Mouse (Mus musculus): ENCODE measurements at regions not wholly inside any gene's neighbourhood (a gene's known extent, or its start where the extent isn't known, plus 50 kb on each side); places are given as distances from the start of the nearest gene placed in this dataset.

GRCm38 (mm10) chr7:67457898-67458297, 85.2 kb upstream of the Mef2a start:
- Histone ChIP-seq H3K36me3 (ENCODE audit: control insufficient read depth, insufficient read depth) (no peaks in the 10 kb centered on the region), H3K27me3 (ENCODE audit: control insufficient read depth, insufficient read depth, insufficient read length) (no peaks in the 10 kb centered on the region), H3ac (ENCODE audit: control insufficient read depth, insufficient read length, low read depth) (no peak overlapping the region), H3K79me2 (ENCODE audit: control insufficient read depth, insufficient read depth) (no peaks in the 10 kb centered on the region), H3K79me3 (ENCODE audit: low read depth) (no peaks in the 10 kb centered on the region), H3K4me3 (ENCODE audit: insufficient read depth, poor library complexity, severe bottlenecking) (no peak overlapping the region)
- TF ChIP-seq CEBPB (IDR thresholded peaks at IDR 0.05; ENCODE audit: low read depth) = no peak
- TF ChIP-seq USF1 (IDR thresholded peaks at IDR 0.05; ENCODE audit: low read depth) = no peak
- TF ChIP-seq MYOG (IDR thresholded peaks at IDR 0.05; ENCODE audit: control insufficient read depth, extremely low read depth, insufficient read length) = no peak
- no peak for TF ChIP-seq MYOD1 (IDR thresholded peaks at IDR 0.05; ENCODE audit: control insufficient read depth, insufficient read length, low read depth)
- no peak for TF ChIP-seq MAX (IDR thresholded peaks at IDR 0.05)
- TF ChIP-seq FOSL1 (IDR thresholded peaks at IDR 0.05; ENCODE audit: insufficient read depth, low read length, poor library complexity, severe bottlenecking) = no peak

- H3K27me3 ChIP-seq (ENCODE audit: control insufficient read depth, insufficient read depth, insufficient read length) = no peaks in the 10 kb centered on the region
- TF ChIP-seq CTCF (IDR thresholded peaks at IDR 0.05; ENCODE audit: control insufficient read depth, insufficient read depth, insufficient read length) (no peak), MYOD1 (IDR thresholded peaks at IDR 0.05; ENCODE audit: control insufficient read depth, insufficient read length, low read depth) (no peak), MYOG (IDR thresholded peaks at IDR 0.05; ENCODE audit: control insufficient read depth, extremely low read depth, insufficient read length) (no peak), USF1 (IDR thresholded peaks at IDR 0.05; ENCODE audit: low read depth) (no peak), FOSL1 (IDR thresholded peaks at IDR 0.05; ENCODE audit: insufficient read depth, low read length, poor library complexity, severe bottlenecking) (no peak), MAX (IDR thresholded peaks at IDR 0.05) (no peak), CEBPB (IDR thresholded peaks at IDR 0.05; ENCODE audit: low read depth) (no peak)
- H3K4me3 ChIP-seq (ENCODE audit: insufficient read depth, poor library complexity, severe bottlenecking) = no peak overlapping the region
- H3K79me3 ChIP-seq (ENCODE audit: low read depth) = no peaks in the 10 kb centered on the region
- no peak overlapping the region for H3ac ChIP-seq (ENCODE audit: control insufficient read depth, insufficient read length, low read depth)
- no peaks in the 10 kb centered on the region for H3K79me2 ChIP-seq (ENCODE audit: control insufficient read depth, insufficient read depth)
- H3K36me3 ChIP-seq (ENCODE audit: control insufficient read depth, insufficient read depth) = no peaks in the 10 kb centered on the region
Observed at GRCm38 (mm10) chr7:67456015-67456414, 83.4 kb upstream of the Mef2a start.

- Histone ChIP-seq H3K27me3 (ENCODE audit: control insufficient read depth, insufficient read depth, insufficient read length) (no peaks in the 10 kb centered on the region), H3K79me2 (ENCODE audit: control insufficient read depth, insufficient read depth) (no peaks in the 10 kb centered on the region), H3K4me3 (ENCODE audit: insufficient read depth, poor library complexity, severe bottlenecking) (no peak overlapping the region), H3ac (ENCODE audit: control insufficient read depth, insufficient read length, low read depth) (no peak overlapping the region), H3K79me3 (ENCODE audit: low read depth) (no peaks in the 10 kb centered on the region), H3K36me3 (ENCODE audit: control insufficient read depth, insufficient read depth) (no peaks in the 10 kb centered on the region)
- TF ChIP-seq MYOD1 (IDR thresholded peaks at IDR 0.05; ENCODE audit: control insufficient read depth, insufficient read length, low read depth) (no peak), CTCF (IDR thresholded peaks at IDR 0.05; ENCODE audit: control insufficient read depth, insufficient read depth, insufficient read length) (no peak), FOSL1 (IDR thresholded peaks at IDR 0.05; ENCODE audit: insufficient read depth, low read length, poor library complexity, severe bottlenecking) (no peak), MYOG (IDR thresholded peaks at IDR 0.05; ENCODE audit: control insufficient read depth, extremely low read depth, insufficient read length) (no peak), USF1 (IDR thresholded peaks at IDR 0.05; ENCODE audit: low read depth) (no peak), CEBPB (IDR thresholded peaks at IDR 0.05; ENCODE audit: low read depth) (no peak), MAX (IDR thresholded peaks at IDR 0.05) (no peak)
Observed at GRCm38 (mm10) chr7:67454458-67454857, 81.8 kb upstream of the Mef2a start.

GRCm38 (mm10) chr7:67451157-67451793, 78.6 kb upstream of the Mef2a start:
- H3K4me3 ChIP-seq (ENCODE audit: insufficient read depth, poor library complexity, severe bottlenecking) = no peak overlapping the region
- H3K79me3 ChIP-seq (ENCODE audit: low read depth) = no peaks in the 10 kb centered on the region
- no peaks in the 10 kb centered on the region for H3K79me2 ChIP-seq (ENCODE audit: control insufficient read depth, insufficient read depth)
- no peak overlapping the region for H3ac ChIP-seq (ENCODE audit: control insufficient read depth, insufficient read length, low read depth)
- H3K36me3 ChIP-seq (ENCODE audit: control insufficient read depth, insufficient read depth) = no peaks in the 10 kb centered on the region
- H3K27me3 ChIP-seq (ENCODE audit: control insufficient read depth, insufficient read depth, insufficient read length) = no peaks in the 10 kb centered on the region
- TF ChIP-seq USF1 (IDR thresholded peaks at IDR 0.05; ENCODE audit: low read depth) (no peak), MYOD1 (IDR thresholded peaks at IDR 0.05; ENCODE audit: control insufficient read depth, insufficient read length, low read depth) (no peak), FOSL1 (IDR thresholded peaks at IDR 0.05; ENCODE audit: insufficient read depth, low read length, poor library complexity, severe bottlenecking) (no peak), CEBPB (IDR thresholded peaks at IDR 0.05; ENCODE audit: low read depth) (no peak), CTCF (IDR thresholded peaks at IDR 0.05; ENCODE audit: control insufficient read depth, insufficient read depth, insufficient read length) (no peak), MYOG (IDR thresholded peaks at IDR 0.05; ENCODE audit: control insufficient read depth, extremely low read depth, insufficient read length) (no peak), MAX (IDR thresholded peaks at IDR 0.05) (no peak)

- Histone ChIP-seq H3K36me3 (ENCODE audit: control insufficient read depth, insufficient read depth) (no peaks in the 10 kb centered on the region), H3K79me2 (ENCODE audit: control insufficient read depth, insufficient read depth) (no peaks in the 10 kb centered on the region), H3K27me3 (ENCODE audit: control insufficient read depth, insufficient read depth, insufficient read length) (no peaks in the 10 kb centered on the region), H3K4me3 (ENCODE audit: insufficient read depth, poor library complexity, severe bottlenecking) (no peak overlapping the region), H3ac (ENCODE audit: control insufficient read depth, insufficient read length, low read depth) (no peak overlapping the region), H3K79me3 (ENCODE audit: low read depth) (no peaks in the 10 kb centered on the region)
- TF ChIP-seq MYOD1 (IDR thresholded peaks at IDR 0.05; ENCODE audit: control insufficient read depth, insufficient read length, low read depth) (no peak), MAX (IDR thresholded peaks at IDR 0.05) (no peak), CEBPB (IDR thresholded peaks at IDR 0.05; ENCODE audit: low read depth) (no peak), MYOG (IDR thresholded peaks at IDR 0.05; ENCODE audit: control insufficient read depth, extremely low read depth, insufficient read length) (no peak), USF1 (IDR thresholded peaks at IDR 0.05; ENCODE audit: low read depth) (no peak), CTCF (IDR thresholded peaks at IDR 0.05; ENCODE audit: control insufficient read depth, insufficient read depth, insufficient read length) (no peak), FOSL1 (IDR thresholded peaks at IDR 0.05; ENCODE audit: insufficient read depth, low read length, poor library complexity, severe bottlenecking) (no peak)
Observed at GRCm38 (mm10) chr7:67446606-67447005, 73.9 kb upstream of the Mef2a start.
